ENCODE assay signal across 18 mouse cellular contexts in genomic region chr16:92951516-92951915, GRCm38 (mm10).
DNase-seq lines count a peak whose midpoint lies in the region; ATAC-seq and TF ChIP-seq lines count a peak whose summit lies in the region.
"Had no signal": no experiment of that assay in that cellular context is flagged by ENCODE, and none has a peak within 500 bp of the region (broad histone marks: within the 10 kb centered on the region; RNA-seq: fewer than 3 reads in every experiment).

No protein-coding gene starts in this region.

- intact Hi-C loops in gastrocnemius, adult 2 months (cut with DNase I), result loop anchor here (5.0 to 10.0 kb wide), 2 partner anchors 163 to 254 kb away; no protein-coding TSS in a partner anchor
- intact Hi-C loops in gastrocnemius, postnatal 36 days (cut with DNase I), result loop anchor here (5.0 kb wide), 1 partner anchor 254 kb away; no protein-coding TSS in a partner anchor

- no peak overlapping the region for H3K9ac ChIP-seq in limb, embryonic 12.5 days (replicated peaks)
- no peak overlapping the region for H3K9ac ChIP-seq in limb, embryonic 15.5 days
- H3K9ac ChIP-seq: limb, embryonic 13.5 days; midbrain, embryonic 15.5 days had no signal

- no peaks in the 10 kb centered on the region for H3K36me3 ChIP-seq in limb, embryonic 12.5 days
- H3K36me3 ChIP-seq in limb, embryonic 10.5 days, result no peaks in the 10 kb centered on the region
- no peaks in the 10 kb centered on the region for H3K36me3 ChIP-seq in limb, embryonic 15.5 days
- H3K36me3 ChIP-seq: limb, embryonic 13.5 days; midbrain, embryonic 15.5 days had no signal

- 75% methylated on average over 6 of the region's 6 CpGs for WGBS in limb, embryonic 12.5 days
- 86% methylated on average over 6 of the region's 6 CpGs for WGBS in limb, embryonic 10.5 days
- 60% methylated on average over 6 of the region's 6 CpGs for WGBS in limb, embryonic 15.5 days

- no peaks in the 10 kb centered on the region for H3K9me3 ChIP-seq in limb, embryonic 12.5 days
- no peaks in the 10 kb centered on the region for H3K9me3 ChIP-seq in limb, embryonic 10.5 days (replicated peaks)
- H3K9me3 ChIP-seq in limb, embryonic 15.5 days, result no peaks in the 10 kb centered on the region
- H3K9me3 ChIP-seq: limb, embryonic 13.5 days; midbrain, embryonic 15.5 days had no signal

- H3K4me1 ChIP-seq in limb, embryonic 12.5 days (replicated peaks), result peaks cover 41% of the 10 kb centered on the region
- H3K4me1 ChIP-seq in limb, embryonic 10.5 days, result peaks cover 32% of the 10 kb centered on the region
- H3K4me1 ChIP-seq in limb, embryonic 15.5 days, result peaks cover 38% of the 10 kb centered on the region
- H3K4me1 ChIP-seq: midbrain, embryonic 15.5 days had no signal

- H3K4me2 ChIP-seq in limb, embryonic 12.5 days, result no peak overlapping the region
- no peak overlapping the region for H3K4me2 ChIP-seq in limb, embryonic 15.5 days
- H3K4me2 ChIP-seq: limb, embryonic 13.5 days; midbrain, embryonic 15.5 days had no signal

- ATAC-seq in limb, embryonic 12.5 days (ENCODE audit: insufficient number of reproducible peaks, insufficient read depth, low FRiP score, low TSS enrichment, low read depth), result no peak
- ATAC-seq in limb, embryonic 15.5 days (ENCODE audit: insufficient number of reproducible peaks, low FRiP score, low TSS enrichment, low read depth), result no peak
- ATAC-seq: midbrain, embryonic 15.5 days had no signal

- 0 out of 2 replicates have a peak, but pooled peaks cover 4% of the 10 kb centered on the region for H3K27me3 ChIP-seq in limb, embryonic 12.5 days
- no peaks in the 10 kb centered on the region for H3K27me3 ChIP-seq in limb, embryonic 10.5 days (ENCODE audit: low read depth, poor library complexity, severe bottlenecking)
- H3K27me3 ChIP-seq in limb, embryonic 15.5 days, result no peaks in the 10 kb centered on the region
- H3K27me3 ChIP-seq: limb, embryonic 13.5 days; midbrain, embryonic 15.5 days had no signal

- peak overlapping the region; percentile 76 for H3K27ac ChIP-seq in gastrocnemius, adult 2 months
- 0 out of 2 replicates have a peak overlapping the region, but pooled peaks have one; percentile 17 for H3K27ac ChIP-seq in limb, embryonic 12.5 days
- H3K27ac ChIP-seq in limb, embryonic 10.5 days, result no peak overlapping the region
- peak overlapping the region; percentile 38; the same call in 1 of the 2 replicates for H3K27ac ChIP-seq in limb, embryonic 15.5 days
- H3K27ac ChIP-seq: limb, embryonic 13.5 days; midbrain, embryonic 15.5 days had no signal

- peak; percentile 35 for DNase-seq in gastrocnemius, adult 2 months
- no peak for DNase-seq in gastrocnemius, postnatal 36 days
- DNase-seq in limb, embryonic 10.5 days (ENCODE audit: low spot score), result no peak
- no peak for DNase-seq in cerebellum, adult 11-12 months
- DNase-seq in frontal cortex, postnatal 14 days (ENCODE audit: low spot score in 2 of 2), result no peak
- no peak for DNase-seq in c-Kit-positive CD71-positive TER-119-positive erythroid progenitor cells, embryonic 14.5 days (ENCODE audit: low spot score)
- DNase-seq: adrenal gland, postnatal 36 days; cerebellum, adult 11 months; kidney, adult 11 months; kidney, postnatal 36 days; lung, adult 18-20 months; right cerebral cortex, postnatal 4 days; thymus, postnatal 36 days had no signal

- H3K4me3 ChIP-seq in gastrocnemius, adult 2 months, result no peak overlapping the region
- H3K4me3 ChIP-seq in limb, embryonic 12.5 days (replicated peaks), result no peak overlapping the region
- H3K4me3 ChIP-seq in limb, embryonic 10.5 days, result no peak overlapping the region
- no peak overlapping the region for H3K4me3 ChIP-seq in limb, embryonic 15.5 days
- H3K4me3 ChIP-seq: erythroblast, embryonic 14.5 days; limb, embryonic 13.5 days; midbrain, embryonic 15.5 days had no signal

- TF ChIP-seq CTCF in gastrocnemius, adult 2 months (IDR thresholded peaks at IDR 0.05), result no peak
